Mouse (Mus musculus) 3T3-L1 (cell line): ENCODE measurements at regions not wholly inside any gene's neighbourhood (a gene's known extent, or its start where the extent isn't known, plus 50 kb on each side); places are given as distances from the start of the nearest gene placed in this dataset.
A peak's percentile ranks its signal among the peaks of the same experiment; 100 is the strongest.

ENCODE experiments used
- DNase-seq: peaks from one replicate; pipeline ENCODE4 v3.0.0-alpha.2; 2015; ENCODE audit warnings: low read depth, low spot score

DNA sequence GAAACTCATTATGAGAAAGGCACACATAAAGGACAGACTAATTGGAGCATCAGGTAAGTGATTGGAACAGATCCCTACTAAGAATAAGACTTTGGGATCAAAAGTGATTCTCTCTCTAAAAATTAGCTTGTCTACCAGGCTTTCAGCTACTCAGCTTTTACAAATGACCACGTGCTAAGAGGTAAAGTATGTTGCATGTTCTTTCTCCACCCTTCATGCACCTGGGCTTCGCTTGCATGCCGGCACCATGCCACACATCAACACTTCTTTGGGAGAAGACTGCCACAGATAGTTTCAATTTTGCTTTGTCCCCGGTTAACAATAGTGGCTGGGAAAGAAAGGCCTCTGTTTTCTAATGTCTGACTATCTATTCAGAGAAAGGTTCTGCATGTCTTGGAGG is 1367.9 kb upstream of the A1bg start:
- DNase-seq, result no peak

DNA sequence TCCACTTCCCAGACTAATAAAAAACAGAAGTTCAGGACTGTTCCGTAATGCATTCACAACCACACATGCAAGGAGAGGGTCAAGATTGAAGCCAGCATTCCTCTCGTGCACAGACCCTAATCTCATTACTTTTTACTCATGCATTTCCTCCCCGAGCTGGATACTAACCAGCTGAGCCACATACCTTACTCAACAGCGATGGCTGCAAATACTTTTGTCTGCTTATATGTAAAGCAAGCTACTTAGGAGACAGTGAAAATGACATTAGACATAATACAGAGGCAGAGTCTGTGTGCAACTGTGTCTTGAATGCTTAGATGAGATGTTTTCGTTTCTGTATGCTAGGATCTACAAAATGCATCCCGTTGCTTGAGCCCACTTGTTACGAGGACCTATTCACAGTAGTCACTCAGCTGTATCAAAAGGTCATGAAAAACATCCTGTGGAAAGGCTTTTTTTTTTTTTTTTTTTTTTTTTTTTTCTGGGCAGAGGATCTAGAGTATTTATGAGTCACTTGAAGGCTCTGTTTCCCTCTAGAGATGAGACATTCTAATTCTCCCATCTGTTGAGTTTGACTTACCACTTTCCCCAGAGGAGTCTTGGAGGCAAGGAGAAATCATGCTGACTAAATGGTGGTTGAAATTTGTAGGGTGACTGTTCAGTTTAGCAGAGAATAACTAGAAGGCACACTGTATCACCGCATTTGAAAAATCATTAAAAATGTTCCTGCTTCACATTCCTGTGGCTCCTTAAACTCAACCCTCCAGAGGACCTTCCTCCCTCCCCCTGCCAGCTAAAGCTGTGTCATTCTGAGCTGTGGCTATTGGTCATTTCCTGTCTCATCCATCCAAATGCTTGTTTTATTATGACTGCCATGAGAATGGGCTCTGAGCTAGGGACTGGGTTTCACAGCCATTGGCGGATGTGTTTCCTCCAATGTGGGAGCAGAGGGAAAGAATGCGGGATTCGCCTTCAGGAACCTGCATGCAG is 1364.1 kb upstream of the A1bg start:
- DNase-seq, result peak; percentile 97

DNA sequence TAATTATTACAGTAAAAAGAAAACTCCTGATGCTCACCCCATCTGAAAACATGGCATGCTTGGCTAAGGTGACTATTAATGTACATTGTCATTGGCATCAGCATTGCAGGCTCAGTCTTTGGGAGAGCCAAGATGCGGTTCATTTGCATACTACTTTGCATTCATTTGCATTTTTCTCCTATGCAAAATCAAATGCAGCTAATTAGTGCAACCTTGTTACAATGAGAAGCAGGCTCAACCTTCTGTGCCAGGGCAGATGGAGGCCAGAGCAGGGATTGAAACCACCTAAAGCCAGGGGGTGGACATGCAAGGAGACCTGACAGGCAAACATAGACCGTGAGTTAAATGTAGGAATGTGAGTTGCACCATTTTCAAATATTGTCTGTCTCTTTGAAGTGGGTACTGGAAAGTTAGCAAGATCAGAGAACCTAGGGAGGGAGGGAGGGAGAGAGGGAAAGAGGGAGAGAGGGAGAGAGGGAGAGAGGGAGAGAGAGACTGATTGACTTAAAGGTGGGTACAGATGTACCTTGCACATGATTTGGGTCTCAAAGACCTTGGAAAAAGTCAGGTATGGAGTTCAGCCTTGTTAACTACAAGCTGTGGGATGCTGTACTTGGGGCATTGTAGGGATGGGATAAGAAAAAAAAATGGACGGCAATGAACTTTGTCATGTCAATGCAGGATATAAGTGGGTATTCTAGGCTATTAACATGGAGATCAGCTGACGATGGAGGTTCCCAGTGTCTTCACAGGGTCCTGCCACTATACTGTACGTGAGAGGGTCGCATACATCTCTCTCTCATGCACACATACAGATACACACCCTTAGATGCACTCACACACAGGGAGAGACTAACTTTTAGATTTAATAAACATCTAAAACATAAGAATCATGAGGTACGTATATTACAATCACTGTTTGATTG is 1362.1 kb upstream of the A1bg start:
- no peak for DNase-seq

DNA sequence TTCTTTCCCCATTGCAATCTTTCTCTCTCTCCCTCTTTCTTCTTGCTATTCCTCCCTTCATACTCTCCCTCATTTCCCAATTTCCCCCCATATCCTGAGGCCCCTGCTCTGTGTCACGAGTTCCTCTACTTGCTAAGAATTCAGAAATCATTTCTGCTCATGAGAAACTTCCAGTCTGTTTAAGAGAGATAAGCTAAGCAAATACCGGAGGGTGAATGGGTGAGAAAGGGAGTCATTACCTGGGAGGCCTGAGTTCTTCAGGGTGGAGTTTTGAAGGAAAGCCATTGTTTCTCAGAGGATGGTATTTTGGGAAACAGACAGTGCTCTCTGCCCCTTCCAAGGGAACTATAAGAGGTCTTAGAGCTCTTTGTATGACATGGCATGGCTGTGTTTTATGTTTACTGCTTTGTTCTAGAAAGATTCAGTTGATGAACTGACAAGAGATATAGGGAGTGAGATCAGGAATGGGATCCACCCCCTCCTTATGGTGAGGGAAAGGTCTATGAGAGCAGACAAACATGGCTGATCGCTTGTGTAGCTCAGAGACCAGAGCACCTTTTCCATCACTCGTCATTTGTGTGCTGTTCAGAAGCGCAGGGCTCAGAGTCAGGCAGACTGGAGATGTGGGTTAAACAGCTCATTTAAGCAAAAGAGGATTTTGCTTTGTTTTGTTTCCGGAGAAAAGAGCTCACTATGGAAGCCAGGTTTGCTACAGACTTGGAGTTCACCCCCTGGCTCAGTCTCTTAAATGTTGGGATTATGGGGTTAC is 1361.0 kb upstream of the A1bg start:
- no peak for DNase-seq

DNA sequence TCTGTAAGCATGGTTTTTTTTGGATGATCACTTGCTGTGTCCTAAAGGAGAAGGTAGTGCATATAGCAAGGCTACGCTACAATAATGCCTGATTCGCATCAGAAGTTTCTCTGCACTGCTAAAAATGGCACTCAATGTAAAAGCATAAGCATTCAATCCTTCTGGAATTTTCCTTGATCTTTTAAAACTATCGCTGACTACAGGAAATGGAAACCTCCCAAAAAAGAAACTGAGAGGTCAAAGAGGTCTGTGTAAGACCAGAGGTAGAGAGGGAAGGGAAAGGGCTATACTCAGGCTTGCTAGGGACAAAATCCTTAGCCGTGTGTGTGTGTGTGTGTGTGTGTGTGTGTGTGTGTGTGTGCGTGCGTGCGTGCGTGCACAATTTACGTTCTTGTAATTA is 1359.8 kb upstream of the A1bg start:
- no peak for DNase-seq

DNA sequence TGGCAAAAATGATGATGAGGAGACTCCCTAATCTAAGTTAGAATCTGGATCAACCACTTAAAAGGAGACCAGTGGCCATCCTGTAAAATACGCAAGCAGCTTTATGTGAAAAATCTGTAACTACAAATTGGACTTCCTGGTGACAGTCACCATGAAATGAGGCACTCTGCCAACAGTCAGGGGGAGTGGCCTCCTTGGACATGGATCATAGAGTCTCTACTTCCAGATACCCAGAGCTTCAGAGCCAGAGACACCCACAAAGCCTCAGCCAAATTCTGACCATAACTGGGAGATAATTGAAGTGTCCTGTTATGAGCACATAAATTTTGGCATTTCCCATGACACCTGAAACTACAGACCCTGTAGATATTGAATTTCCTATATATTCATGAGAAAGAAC is 1359.3 kb upstream of the A1bg start:
- no peak for DNase-seq

DNA sequence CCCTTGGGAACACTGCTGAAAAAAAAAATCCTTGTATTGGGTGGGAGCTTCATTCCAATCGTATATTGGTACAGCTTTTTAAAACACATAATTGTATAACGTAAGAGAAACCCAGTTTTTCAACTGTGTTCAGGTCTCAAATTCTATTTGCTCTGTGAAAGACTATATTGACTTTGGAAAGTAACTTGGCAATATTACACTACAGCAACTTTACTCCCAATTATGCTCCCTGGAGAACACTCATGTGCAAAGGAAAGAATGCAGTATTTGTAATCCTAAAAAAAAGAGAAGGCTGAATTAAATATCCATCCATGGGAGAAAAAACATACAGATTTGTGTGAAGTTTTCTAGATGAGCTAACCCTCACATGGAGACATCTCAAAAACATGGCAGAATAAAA is 1356.7 kb upstream of the A1bg start:
- no peak for DNase-seq

DNA sequence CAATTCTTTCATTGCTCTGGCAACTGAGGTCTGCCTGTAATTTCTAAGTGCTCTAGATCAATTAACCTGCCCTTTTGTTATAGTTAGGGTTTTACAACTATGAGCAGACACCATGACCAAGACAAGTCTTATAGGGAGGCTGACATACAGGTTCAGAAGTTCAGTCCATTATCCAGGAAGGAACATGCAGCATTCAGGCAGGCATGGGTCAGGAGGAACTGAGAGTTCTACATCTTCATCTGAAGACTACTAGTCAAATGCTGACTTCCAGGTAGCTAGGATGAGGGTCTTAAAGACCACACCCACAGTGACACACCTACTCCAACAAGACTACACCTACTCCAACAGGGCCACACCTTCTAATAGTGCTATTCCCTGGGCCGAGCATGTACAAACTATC is 1352.0 kb upstream of the A1bg start:
- DNase-seq, result no peak

DNA sequence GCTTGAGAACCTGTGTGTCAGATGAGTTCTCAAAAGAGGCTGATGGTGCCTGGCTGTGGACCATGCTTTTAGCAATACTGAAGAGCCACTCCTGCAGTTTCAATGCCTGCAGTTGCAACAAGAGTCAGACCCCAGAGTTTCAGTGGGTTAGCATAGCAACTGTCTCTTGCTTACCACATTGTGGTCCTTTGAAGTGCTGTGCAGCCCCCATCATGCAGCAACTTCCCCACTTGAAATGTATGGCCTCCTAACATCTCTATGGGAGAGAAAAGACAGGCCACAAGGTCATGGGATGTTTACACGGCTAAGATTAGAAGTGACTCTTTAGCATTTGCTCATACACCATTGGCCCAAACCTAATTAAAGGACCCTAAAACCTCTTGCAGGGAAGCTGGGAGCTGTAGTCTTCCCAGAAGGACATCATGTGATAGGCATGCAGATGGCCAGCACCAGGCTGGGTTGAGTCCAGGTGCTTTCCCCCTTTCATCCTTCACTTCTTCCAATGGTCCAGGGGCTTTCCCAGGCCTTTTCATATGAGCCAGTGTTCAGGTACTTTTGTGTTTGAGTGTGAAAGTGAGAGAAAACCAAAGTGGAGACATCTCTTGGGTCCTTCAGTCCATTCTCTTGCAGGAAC is 1351.2 kb upstream of the A1bg start:
- DNase-seq, result no peak

DNA sequence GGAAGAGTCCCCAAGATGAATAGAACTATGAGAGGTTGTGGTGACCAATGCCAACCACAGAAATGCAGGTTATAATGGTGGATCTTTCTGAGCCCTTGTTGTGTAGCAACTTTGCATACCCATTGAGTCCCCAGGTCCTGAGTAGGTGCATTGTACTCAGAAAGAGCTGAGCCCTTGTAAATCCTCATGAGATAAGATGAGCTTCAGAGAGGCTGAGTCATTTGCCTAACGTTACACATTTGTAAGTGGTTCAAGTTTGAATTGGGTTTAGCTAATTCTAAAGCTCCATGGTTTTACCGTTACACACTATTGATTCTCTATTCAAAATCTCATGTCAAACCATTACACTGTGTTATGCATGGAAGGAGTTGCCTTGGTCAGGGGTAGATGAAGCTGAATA is 1349.9 kb upstream of the A1bg start:
- no peak for DNase-seq

DNA sequence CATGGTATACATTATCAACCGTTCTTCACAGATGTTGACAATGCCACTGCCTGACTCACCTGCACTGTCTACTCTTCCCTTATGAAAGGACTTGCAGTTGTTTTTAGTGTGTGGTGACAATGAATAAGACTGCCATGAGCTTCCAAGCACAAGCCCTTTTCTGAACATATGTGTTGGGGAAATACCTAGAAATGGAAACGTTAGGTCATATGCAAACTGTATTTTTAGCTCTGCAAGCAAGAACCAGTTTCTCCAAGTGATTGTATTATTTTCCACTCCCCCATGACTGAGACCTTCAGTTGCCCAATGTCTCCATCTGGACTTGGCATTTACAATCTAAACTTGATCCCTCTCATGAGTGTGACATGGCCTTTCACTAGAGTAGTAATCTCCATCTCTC is 1348.6 kb upstream of the A1bg start:
- DNase-seq, result no peak

DNA sequence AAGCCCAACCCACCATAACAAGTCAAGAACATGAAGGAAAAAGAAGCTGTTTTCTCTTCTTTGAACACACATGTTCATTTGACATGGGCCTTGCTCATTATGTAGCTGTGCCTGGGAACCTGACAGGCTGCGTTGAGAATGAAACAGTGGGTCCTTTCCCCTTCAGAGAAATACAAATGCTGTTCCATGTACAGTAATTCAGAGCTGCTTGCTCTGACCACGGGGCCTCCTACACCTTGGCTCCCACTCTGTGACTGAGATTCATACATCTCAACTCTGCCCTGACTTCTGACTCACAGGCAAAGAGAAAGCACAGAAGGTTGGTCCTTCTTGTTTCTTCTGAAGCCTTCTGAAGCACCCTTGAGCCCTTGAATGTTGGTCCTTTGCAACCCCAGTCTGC is 1345.4 kb upstream of the A1bg start:
- peak; percentile 28 for DNase-seq

DNA sequence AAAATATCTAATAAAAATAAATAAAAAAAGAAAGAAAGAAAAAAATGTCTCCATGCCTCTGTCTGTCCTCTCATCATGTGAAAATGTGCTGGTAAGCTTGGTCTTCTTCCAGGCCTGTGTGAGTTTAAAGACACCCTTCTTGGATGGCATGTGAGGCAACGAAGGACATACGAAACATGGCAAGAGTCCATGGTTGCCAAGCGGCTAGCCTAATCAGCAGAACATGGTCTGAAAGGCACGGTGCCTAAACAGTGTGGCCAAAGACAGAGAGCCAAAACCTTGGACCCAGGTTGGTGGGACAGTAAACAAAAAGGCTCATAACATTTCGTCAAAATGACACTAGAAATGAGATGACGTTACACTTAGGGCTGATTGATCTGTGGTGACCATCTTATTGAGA is 1344.7 kb upstream of the A1bg start:
- no peak for DNase-seq

DNA sequence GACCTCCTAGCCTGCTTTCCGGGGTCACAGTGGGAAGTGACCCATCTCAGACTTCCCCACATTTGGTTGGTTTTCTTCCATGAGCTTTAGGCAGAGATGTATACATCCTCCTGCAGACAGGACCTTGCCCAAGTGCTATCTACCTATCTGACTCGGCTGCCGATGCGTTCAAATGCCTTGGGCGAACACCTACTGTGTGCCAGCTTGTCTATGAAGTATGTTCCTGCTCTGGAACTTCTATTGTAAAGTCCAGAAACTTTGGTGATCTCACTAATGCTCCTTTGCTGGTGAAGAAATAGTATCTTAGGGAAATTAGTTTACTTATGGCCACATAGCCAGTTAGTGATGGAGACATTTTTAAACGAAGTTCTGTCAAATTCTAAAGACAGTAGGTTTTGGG is 1343.2 kb upstream of the A1bg start:
- no peak for DNase-seq

DNA sequence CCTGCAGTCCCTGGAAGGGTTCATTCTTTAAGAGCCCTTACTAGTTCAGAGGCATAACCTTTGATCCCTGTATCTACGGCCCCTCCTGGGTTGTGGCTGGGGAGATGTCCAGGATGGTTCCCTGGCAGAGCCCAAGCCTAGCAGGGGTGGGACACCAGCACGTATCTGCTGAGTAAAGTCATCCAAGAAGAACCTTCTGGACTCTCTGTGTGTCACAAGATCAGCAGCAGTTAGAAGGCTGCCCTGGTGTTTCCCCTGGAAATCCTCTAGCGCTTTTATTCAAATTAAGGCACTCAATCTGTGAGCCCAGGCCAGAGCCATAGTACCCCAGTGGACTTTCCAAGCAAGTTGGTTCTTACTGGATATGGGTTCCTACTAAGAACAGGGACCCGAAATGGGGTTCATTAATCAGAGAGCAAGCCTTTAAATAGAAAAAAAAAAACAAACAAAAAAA is 1342.7 kb upstream of the A1bg start:
- DNase-seq, result no peak

DNA sequence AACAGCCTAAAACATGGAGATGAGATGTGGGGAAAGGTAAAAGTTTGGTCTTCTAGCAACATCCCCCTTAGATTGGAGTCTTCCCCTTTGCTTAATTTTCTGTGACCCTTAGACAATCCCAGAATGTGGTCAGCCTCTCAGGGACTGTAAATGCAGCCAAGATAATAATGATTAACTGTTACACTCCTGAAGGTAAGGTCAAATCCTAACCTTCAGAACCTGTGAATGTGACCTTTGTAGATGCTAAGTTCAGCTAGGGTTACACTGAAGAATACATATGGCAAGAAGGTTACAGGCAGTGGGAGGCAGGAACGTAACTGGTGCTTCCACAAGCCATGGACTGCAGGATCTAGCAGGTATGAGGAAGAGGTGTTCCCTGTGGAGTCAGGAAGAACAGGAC is 1342.2 kb upstream of the A1bg start:
- no peak for DNase-seq

DNA sequence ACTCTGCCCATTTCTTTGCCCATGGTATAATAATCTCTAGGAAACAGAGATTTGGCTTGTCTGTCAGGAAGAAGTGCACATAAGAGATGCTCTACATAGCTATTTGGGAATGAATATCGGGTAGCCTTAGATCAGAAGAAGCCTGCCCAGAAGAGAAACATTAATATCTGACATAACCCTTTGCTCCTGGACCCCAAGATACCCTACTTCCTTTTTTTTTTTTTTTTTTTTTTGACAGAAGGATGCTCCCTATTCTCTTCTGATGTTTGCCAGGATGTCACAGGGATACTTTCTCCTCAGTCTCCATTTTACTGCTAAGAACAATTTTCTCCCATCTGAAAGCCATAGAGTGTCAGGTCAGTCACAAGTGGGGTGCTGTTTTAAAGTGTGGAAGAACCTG is 1341.4 kb upstream of the A1bg start:
- no peak for DNase-seq

DNA sequence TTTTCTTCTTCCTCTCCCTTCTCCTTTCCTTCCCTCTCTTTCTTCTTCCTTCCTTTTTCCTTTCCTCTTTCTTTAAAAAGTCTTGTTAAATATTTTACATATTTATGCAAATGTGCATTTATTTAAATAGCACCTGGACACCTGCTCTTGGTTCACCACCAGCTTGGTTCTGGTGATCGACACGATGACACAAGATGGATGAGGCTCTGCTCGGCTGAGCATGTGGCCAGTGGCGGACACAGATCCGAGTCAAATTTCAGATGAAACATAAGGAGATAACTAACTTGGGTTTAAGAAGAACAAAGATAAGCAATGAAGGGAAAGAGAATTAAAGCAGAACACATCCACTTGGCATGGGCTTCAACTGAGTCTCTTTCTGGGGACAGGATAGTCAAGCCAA is 1339.7 kb upstream of the A1bg start:
- DNase-seq, result no peak

DNA sequence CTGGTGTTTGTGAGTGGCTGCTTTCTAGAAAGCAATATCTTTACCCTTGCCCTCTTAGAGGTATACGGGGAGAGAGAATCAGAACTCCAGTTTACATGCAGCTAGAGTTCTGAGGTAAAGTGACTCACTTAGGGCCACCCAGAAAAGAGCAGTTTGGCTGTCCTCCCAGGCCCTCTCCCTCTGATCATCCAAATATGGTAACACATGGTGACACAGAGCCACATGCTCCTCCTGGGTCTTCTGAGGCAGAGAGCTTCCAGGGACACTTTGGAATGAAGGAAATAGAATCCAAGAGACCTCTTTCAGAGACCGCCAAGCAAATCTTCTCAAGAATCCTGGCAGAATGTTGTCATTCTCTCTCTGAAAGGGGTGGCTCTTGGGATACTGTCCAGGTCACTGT is 1338.7 kb upstream of the A1bg start:
- peak; percentile 85 for DNase-seq

DNA sequence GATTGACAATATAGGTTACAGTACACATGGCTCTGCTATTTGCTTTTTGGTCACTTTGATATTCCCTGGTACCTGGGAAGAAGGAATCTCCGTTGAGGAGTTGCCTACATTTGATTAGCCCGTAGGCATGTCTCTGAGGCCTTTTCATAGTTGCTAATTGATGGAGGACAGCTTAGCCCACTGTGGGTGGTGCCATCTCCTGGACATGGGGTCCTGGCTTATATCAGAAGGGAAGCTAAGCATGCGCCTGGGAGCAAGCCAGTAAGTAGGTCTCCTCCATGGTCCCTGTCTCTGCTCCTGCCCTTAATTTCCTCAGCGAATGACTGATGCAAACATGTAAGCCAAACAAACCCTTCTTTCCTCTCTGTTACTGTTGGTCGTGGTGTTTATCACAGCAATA is 1335.8 kb upstream of the A1bg start:
- DNase-seq, result no peak

DNA sequence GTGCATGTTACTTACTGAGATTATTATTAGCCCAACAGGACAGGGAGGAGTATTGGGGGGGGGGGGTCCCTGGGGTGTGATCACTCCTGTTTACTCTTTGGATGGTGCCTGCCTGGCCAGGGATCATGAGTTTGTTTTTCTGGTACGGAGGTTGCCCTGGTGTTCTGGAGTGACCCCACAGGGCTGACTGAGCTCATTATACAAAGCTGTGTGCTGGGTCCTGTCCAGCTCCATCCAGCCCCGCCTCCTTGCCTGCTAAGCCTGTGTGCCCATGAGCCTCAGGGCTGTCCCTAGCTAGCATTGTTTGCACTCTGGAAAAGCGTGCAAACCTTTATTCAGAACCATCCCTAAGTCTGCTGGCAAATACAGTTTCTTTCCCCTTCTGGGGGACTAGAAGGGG is 1335.1 kb upstream of the A1bg start:
- peak; percentile 33 for DNase-seq
